Mouse (Mus musculus) liver, postnatal 0 days (tissue): ENCODE measurements at regions not wholly inside any gene's neighbourhood (a gene's known extent, or its start where the extent isn't known, plus 50 kb on each side); places are given as distances from the start of the nearest gene placed in this dataset.

Source experiments
- ATAC-seq: fragments of 200-750 bp; cut with Nextera tagmentation; 2 replicates; pipeline ENCODE4 v1.8.0; 2017; ENCODE audit warnings: mild to moderate bottlenecking, moderate library complexity
- DNase-seq: peaks from one replicate; pipeline ENCODE4 v3.0.0-alpha.2; 2016
- H3K27ac ChIP-seq: fragments of 300-500 bp; sonication (generic); 2 replicates; pipeline ENCODE4 v1.5.1; 2014; ENCODE audit warnings: antibody characterized with exemption, moderate library complexity, mild to moderate bottlenecking, low read depth
- H3K27me3 ChIP-seq: fragments of 300-500 bp; sonication (generic); 2 replicates; pipeline ENCODE4 v1.6.1; 2014; ENCODE audit warnings: low read length, control low read depth, mixed read lengths; ENCODE audit not compliant: insufficient read depth
- H3K36me3 ChIP-seq: fragments of 300-500 bp; sonication (generic); replicated peaks from 2 replicates; pipeline ENCODE4 v1.6.1; 2014; ENCODE audit warnings: mild to moderate bottlenecking, control low read depth, low read length, moderate library complexity, mixed read lengths; ENCODE audit not compliant: insufficient read depth
- H3K4me1 ChIP-seq: fragments of 300-500 bp; sonication (generic); 2 replicates; pipeline ENCODE4 v1.6.1; 2014; ENCODE audit warnings: antibody characterized with exemption, mild to moderate bottlenecking, control low read depth; ENCODE audit not compliant: insufficient read depth
- H3K4me2 ChIP-seq: fragments of 300-500 bp; sonication (generic); 2 replicates; pipeline ENCODE4 v1.6.1; 2014; ENCODE audit warnings: low read depth, mild to moderate bottlenecking, low read length, moderate library complexity, mixed read lengths
- H3K4me3 ChIP-seq: fragments of 300-500 bp; sonication (generic); 2 replicates; pipeline ENCODE4 v1.5.1; 2014; ENCODE audit warnings: low read depth, low read length
- H3K9ac ChIP-seq: fragments of 300-500 bp; sonication (generic); replicated peaks from 2 replicates; pipeline ENCODE4 v1.6.1; 2014; ENCODE audit warnings: mild to moderate bottlenecking, moderate library complexity
- H3K9me3 ChIP-seq: fragments of 300-500 bp; sonication (generic); 2 replicates; pipeline ENCODE4 v1.6.1; 2016; ENCODE audit warnings: mild to moderate bottlenecking, control low read depth, low read length, mixed read lengths
- CTCF ChIP-seq: sonication (generic); IDR thresholded peaks from 2 replicates; pipeline ENCODE4 v1.5.1; 2016; ENCODE audit warnings: antibody characterized with exemption, low read depth
- EP300 ChIP-seq: IDR thresholded peaks from 2 replicates; pipeline ENCODE4 v1.6.1; 2016; ENCODE audit warnings: antibody characterized with exemption, low read depth, mild to moderate bottlenecking
- WGBS: fragments of 180-500 bp; shearing (Covaris S2); extraction: QIAGEN DNeasy Blood & Tissue Kit; methylation state at CpG from one replicate; pipeline ENCODE4 v1.1.7; 2014; ENCODE audit not compliant: insufficient replicate concordance; 5-methylcytosine and 5-hydroxymethylcytosine counted together

DNA sequence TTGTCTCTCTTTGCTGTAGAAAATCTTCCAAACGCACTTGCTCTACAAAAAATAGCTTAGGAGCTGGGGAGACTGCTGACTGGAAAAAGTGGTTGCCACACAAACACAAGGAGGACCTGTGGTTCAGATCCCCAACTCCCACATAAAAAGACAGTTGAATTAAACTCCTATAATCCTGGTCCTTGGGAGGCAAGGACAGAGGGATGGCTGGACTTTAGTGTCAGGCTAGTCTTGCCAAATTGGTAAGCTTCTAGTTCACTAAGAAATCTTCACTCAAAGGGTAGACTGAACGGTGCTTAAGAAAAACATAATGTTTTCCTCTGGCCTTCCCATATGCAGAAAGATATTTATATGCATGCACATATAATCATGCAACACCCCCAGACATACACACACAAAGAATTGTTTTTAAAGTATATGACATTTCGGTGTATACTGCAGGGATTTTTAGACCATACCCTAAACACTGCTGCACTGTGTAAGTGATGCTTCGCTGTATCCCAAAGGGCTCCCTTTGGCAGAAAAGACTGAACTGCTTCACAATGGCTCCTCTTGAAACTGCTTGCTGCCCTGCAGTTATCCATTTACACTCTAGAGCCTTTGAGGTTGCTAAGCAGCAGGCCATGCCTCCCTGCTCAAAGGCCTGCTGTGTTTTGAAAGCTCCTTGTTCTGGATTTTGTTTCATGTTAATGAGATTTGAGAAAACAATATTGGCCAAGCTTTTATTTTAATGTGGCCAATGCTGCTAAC lies 1299.3 kb downstream of the Zfp704 start:
- no peak for TF ChIP-seq CTCF
- no peak for TF ChIP-seq EP300
- Histone ChIP-seq H3K4me3 (no peak overlapping the region), H3K4me2 (no peak overlapping the region), H3K4me1 (no peaks in the 10 kb centered on the region), H3K9ac (no peak overlapping the region), H3K27me3 (no peaks in the 10 kb centered on the region), H3K27ac (no peak overlapping the region), H3K36me3 (no peaks in the 10 kb centered on the region), H3K9me3 (no peaks in the 10 kb centered on the region)
- DNase-seq = no peak
- 71% methylated on average over 4 of the region's 4 CpGs for WGBS
- no peak for ATAC-seq

DNA sequence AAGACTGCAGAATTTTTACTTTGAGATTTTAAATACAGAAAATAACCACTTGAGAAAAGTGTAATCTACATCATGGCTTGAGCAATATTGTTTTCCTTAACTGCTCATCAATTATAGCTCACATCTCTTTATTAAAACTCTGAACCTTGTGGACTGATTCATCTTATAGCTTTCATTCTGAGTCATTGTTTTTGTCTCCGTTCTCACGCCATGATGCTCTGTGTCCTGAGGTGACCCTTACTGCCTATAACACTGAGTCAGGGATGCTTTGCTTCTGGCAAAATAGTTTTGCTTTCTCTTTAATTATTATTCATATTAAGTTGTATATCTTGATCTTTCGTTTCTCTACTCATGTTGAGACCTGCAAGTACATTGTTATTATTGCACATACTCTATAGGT lies 1302.6 kb downstream of the Zfp704 start:
- H3K4me2 ChIP-seq = no peak overlapping the region
- no peak for ATAC-seq
- H3K9ac ChIP-seq = no peak overlapping the region
- no peak overlapping the region for H3K27ac ChIP-seq
- no peak for DNase-seq
- no peaks in the 10 kb centered on the region for H3K36me3 ChIP-seq
- 72% methylated on average over 3 of the region's 3 CpGs for WGBS
- no peaks in the 10 kb centered on the region for H3K9me3 ChIP-seq
- no peak overlapping the region for H3K4me3 ChIP-seq
- no peaks in the 10 kb centered on the region for H3K27me3 ChIP-seq
- TF ChIP-seq EP300 = no peak
- no peak for TF ChIP-seq CTCF
- H3K4me1 ChIP-seq = no peaks in the 10 kb centered on the region

DNA sequence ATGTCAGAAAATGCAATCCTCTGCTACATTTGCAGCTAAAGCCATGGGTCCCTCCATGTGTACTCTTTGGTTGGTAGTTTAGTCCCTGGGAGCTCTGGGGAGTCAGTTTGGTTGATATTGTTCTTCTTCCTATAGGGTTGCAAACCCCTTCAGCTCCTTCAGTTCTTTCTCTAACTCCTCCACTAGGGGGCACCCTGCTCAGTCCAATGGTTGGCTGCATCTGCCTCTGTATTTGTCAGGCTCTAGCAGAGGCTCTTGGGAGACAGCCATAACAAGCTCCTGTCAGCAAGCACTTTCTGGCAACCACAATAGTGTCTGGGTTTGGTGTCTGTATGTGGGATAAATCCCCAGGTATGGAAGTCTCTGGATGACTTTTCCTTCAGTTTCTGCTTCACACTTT lies 1305.1 kb downstream of the Zfp704 start:
- Histone ChIP-seq H3K36me3 (no peaks in the 10 kb centered on the region), H3K4me3 (no peak overlapping the region), H3K4me2 (no peak overlapping the region), H3K27ac (no peak overlapping the region), H3K4me1 (no peaks in the 10 kb centered on the region), H3K9me3 (no peaks in the 10 kb centered on the region), H3K27me3 (no peaks in the 10 kb centered on the region), H3K9ac (no peak overlapping the region)
- DNase-seq = no peak
- no peak for TF ChIP-seq EP300
- no peak for ATAC-seq

DNA sequence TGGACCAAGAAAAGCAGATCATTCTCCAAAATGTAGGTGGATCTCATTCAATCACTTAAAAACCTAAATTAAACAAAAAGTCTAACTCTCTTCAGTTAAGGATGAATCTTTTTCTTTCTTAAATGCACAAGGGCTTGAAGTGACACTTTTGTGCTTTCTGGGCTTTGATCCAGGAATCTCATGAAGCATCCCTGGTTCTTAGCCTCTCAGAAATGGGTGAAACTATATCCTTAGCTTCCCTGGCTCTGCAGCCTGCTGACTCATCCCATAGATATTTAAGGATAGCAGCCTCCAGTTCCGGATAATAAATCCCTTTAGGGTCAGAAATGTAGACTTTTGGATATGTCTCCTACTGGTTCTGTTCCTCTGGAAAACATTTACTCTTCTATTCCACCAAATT lies 1316.8 kb downstream of the Zfp704 start:
- DNase-seq (no peak), ATAC-seq (no peak)
- no peak overlapping the region for H3K27ac ChIP-seq
- H3K9ac ChIP-seq = no peak overlapping the region
- H3K4me1 ChIP-seq = no peaks in the 10 kb centered on the region
- H3K9me3 ChIP-seq = no peaks in the 10 kb centered on the region
- 62% methylated on average over 1 of the region's 1 CpGs for WGBS
- H3K27me3 ChIP-seq = no peaks in the 10 kb centered on the region
- no peaks in the 10 kb centered on the region for H3K36me3 ChIP-seq
- no peak overlapping the region for H3K4me3 ChIP-seq
- no peak for TF ChIP-seq EP300
- TF ChIP-seq CTCF = no peak
- H3K4me2 ChIP-seq = no peak overlapping the region

DNA sequence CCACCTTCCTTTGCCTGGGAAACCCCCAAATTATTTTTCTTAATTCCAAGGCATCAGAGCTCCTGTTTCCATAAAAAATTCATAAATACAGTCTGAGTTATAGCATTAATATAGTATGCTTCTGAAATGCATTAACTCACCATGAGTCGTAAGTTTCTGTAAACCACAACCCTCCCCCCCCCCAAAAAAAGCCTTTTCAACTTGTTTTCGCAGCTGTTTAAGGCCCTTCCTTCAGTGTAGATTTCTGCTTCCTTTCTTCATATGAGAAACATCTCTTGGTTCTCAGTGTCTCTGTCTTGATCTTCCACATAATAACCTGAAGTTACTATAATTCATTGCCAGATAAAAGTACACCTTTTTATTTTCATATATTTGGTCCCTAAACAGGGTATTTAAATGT lies 1320.3 kb downstream of the Zfp704 start:
- DNase-seq = no peak

DNA sequence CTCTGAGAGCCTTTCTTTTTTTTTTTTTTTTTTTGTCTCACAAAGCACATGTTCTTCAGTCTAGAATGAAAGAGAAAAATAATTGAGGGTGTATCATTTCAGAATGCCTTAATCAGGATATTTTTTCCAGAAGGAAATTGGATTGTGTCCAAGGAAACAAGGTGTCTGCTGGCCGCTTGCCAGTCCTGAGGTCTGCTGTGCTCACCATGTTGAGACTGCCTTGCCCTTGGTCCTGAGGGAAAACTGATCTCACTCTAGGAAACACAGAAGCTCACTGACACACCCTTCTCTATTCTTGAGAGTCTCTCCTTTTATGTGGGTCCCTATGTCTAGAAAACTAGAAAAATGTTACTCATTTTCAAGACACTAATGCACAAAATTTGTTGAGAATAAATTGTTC lies 1321.4 kb downstream of the Zfp704 start:
- Histone ChIP-seq H3K4me3 (no peak overlapping the region), H3K4me2 (no peak overlapping the region), H3K27ac (no peak overlapping the region), H3K4me1 (no peaks in the 10 kb centered on the region), H3K27me3 (no peaks in the 10 kb centered on the region), H3K9me3 (no peaks in the 10 kb centered on the region), H3K9ac (no peak overlapping the region), H3K36me3 (no peaks in the 10 kb centered on the region)
- no peak for DNase-seq
- WGBS = 50% methylated on average over 1 of the region's 1 CpGs
- TF ChIP-seq CTCF = no peak
- no peak for TF ChIP-seq EP300
- no peak for ATAC-seq

More for the DNA sequence above, 1320.3 kb downstream of the Zfp704 start:
- no peaks in the 10 kb centered on the region for H3K4me1 ChIP-seq
- no peaks in the 10 kb centered on the region for H3K36me3 ChIP-seq
- no peak overlapping the region for H3K9ac ChIP-seq
- TF ChIP-seq EP300 (no peak), CTCF (no peak)
- H3K4me2 ChIP-seq = no peak overlapping the region
- H3K4me3 ChIP-seq = no peak overlapping the region
- H3K27me3 ChIP-seq = no peaks in the 10 kb centered on the region
- WGBS = 58% methylated on average over 2 of the region's 2 CpGs
- no peaks in the 10 kb centered on the region for H3K9me3 ChIP-seq
- no peak for ATAC-seq
- no peak overlapping the region for H3K27ac ChIP-seq

DNA sequence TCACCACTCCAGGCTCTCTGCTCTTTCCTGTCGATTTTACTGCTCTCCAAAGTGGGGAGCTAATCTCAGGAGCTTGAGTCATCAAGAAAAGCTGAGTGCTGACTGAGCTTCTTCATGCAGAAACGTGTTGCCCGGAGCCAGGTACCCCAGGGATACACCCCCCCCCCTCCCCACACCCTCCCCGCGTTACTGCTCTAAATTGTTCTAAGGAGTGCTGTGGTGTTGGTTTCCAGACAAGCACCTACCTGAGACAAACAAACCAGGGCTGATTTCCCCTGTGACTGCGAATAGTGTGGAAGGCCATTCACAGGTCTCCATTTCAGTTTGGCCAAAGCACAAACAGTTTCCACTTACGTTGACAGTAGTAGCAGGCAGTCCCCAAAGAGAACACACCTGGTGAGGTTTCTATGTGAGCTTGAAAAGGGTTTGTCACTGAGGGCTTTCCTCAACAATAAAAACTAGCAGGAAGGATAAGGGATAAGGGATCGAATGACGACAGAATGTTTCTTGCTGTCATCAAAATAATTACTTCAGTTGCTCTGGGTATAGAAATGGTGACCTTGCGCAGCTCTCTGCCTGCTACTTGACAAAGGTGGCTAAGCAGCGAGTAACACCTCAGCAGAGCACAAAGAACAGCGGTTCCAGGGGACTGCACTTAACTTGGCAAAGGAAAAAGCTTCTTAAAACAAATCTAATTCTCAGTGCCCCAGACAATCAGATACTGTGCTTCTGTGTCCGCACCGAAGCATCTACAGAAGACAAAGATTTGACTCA lies 1325.0 kb downstream of the Zfp704 start:
- H3K36me3 ChIP-seq = no peaks in the 10 kb centered on the region
- H3K27me3 ChIP-seq = no peaks in the 10 kb centered on the region
- DNase-seq (no peak), ATAC-seq (no peak)
- H3K27ac ChIP-seq = no peak overlapping the region
- no peak overlapping the region for H3K9ac ChIP-seq
- no peak for TF ChIP-seq CTCF
- no peak for TF ChIP-seq EP300
- no peaks in the 10 kb centered on the region for H3K4me1 ChIP-seq
- H3K4me2 ChIP-seq = no peak overlapping the region
- H3K4me3 ChIP-seq = no peak overlapping the region
- H3K9me3 ChIP-seq = no peaks in the 10 kb centered on the region
- WGBS = 61% methylated on average over 14 of the region's 14 CpGs
